Mouse (Mus musculus) forebrain, embryonic 11.5 days (tissue): ENCODE data around the gene Apbb2. TPM values are rescaled to one million over a fixed set of nuclear protein-coding genes. Genes with fewer than 3 reads are reported as not detected.

Source experiments
- ATAC-seq: fragments of 200-750 bp; cut with Nextera tagmentation; replicated peaks from 2 replicates; pipeline ENCODE4 v1.8.0; 2017; ENCODE audit warnings: moderate TSS enrichment; ENCODE audit not compliant: low FRiP score
- DNase-seq: peaks from one replicate; pipeline ENCODE4 v3.0.0-alpha.2; 2017; ENCODE audit warnings: low spot score
- H3K27ac ChIP-seq: fragments of 300-500 bp; sonication (generic); 2 replicates; pipeline ENCODE4 v1.5.1; 2014; ENCODE audit warnings: low read depth, low read length
- H3K27me3 ChIP-seq: fragments of 300-500 bp; sonication (generic); 2 replicates; pipeline ENCODE4 v1.6.1; 2014; ENCODE audit warnings: mild to moderate bottlenecking, low read length, mixed read lengths; ENCODE audit not compliant: control insufficient read depth, insufficient read depth
- H3K36me3 ChIP-seq: fragments of 300-500 bp; sonication (generic); 2 replicates; pipeline ENCODE4 v1.6.1; 2014; ENCODE audit warnings: mild to moderate bottlenecking, low read length, moderate library complexity, mixed read lengths; ENCODE audit not compliant: control insufficient read depth, insufficient read depth
- H3K4me1 ChIP-seq: fragments of 300-500 bp; sonication (generic); replicated peaks from 2 replicates; pipeline ENCODE4 v1.6.1; 2014; ENCODE audit warnings: low read length, mixed read lengths; ENCODE audit not compliant: control insufficient read depth, insufficient read depth
- H3K4me2 ChIP-seq: fragments of 300-500 bp; sonication (generic); 2 replicates; pipeline ENCODE4 v1.6.1; 2014; ENCODE audit warnings: low read depth, mild to moderate bottlenecking, low read length, moderate library complexity, mixed read lengths; ENCODE audit not compliant: severe bottlenecking
- H3K4me3 ChIP-seq: fragments of 300-500 bp; sonication (generic); 2 replicates; pipeline ENCODE4 v1.5.1; 2014; ENCODE audit warnings: low read depth, low read length
- H3K9ac ChIP-seq: fragments of 300-500 bp; sonication (generic); 2 replicates; pipeline ENCODE4 v1.6.1; 2014; ENCODE audit warnings: low read length
- H3K9me3 ChIP-seq: fragments of 300-500 bp; sonication (generic); 2 replicates; pipeline ENCODE4 v1.6.1; 2016; ENCODE audit warnings: low read length, mixed read lengths; ENCODE audit not compliant: control insufficient read depth
- WGBS: fragments of 180-500 bp; shearing (Covaris S2); extraction: QIAGEN DNeasy Blood & Tissue Kit; methylation state at CpG from one replicate; pipeline ENCODE4 v1.1.7; 2014; 5-methylcytosine and 5-hydroxymethylcytosine counted together
- polyA plus RNA-seq: library from polyadenylated mRNA; unstranded; fragments of >200 nt; fragmentation: Nextera tagmentation; extraction: Ambion mirVana; gene quantifications from 2 replicates; pipeline ENCODE4 v1.2.1, GENCODE M21; 2014

Apbb2 gene
- polyA plus RNA-seq, 1 experiment from 2014 or later: 35.3 TPM

- 78% methylated on average over 4 of the region's 4 CpGs for WGBS
- Histone ChIP-seq H3K9ac (no peak overlapping the region), H3K4me2 (no peak overlapping the region), H3K27ac (no peak overlapping the region), H3K4me3 (no peak overlapping the region), H3K4me1 (peaks cover 3% of the 10 kb centered on the region; the same call in 1 of the 2 replicates), H3K9me3 (no peaks in the 10 kb centered on the region), H3K36me3 (no peaks in the 10 kb centered on the region), H3K27me3 (no peaks in the 10 kb centered on the region)
- no peak for ATAC-seq
- DNase-seq: no peak
These were observed 126.0 kb downstream of the Apbb2 start for GRCm38 (mm10) chr5:66492563-66492960.

- DNase-seq: no peak
- H3K27ac ChIP-seq: no peak overlapping the region
- no peak overlapping the region for H3K4me3 ChIP-seq
- H3K4me1 ChIP-seq: peaks cover 3% of the 10 kb centered on the region; the same call in 1 of the 2 replicates
- 81% methylated on average over 14 of the region's 14 CpGs for WGBS
- ATAC-seq: 0 out of 2 replicates have a peak, but pooled peaks have one; percentile 33
- no peaks in the 10 kb centered on the region for H3K9me3 ChIP-seq
- H3K36me3 ChIP-seq: no peaks in the 10 kb centered on the region
- H3K4me2 ChIP-seq: no peak overlapping the region
- H3K9ac ChIP-seq: no peak overlapping the region
- H3K27me3 ChIP-seq: no peaks in the 10 kb centered on the region
These were observed 126.5 kb downstream of the Apbb2 start for GRCm38 (mm10) chr5:66491907-66492562.

GRCm38 (mm10) chr5:66486028-66486427 is 132.6 kb downstream of the Apbb2 start:
- no peak for DNase-seq
- H3K27ac ChIP-seq: no peak overlapping the region
- no peak overlapping the region for H3K4me2 ChIP-seq

GRCm38 (mm10) chr5:66476266-66476665 is 142.3 kb downstream of the Apbb2 start:
- ATAC-seq: no peak
- Histone ChIP-seq H3K4me2 (no peak overlapping the region), H3K27me3 (no peaks in the 10 kb centered on the region), H3K9me3 (no peaks in the 10 kb centered on the region), H3K4me1 (peaks cover 4% of the 10 kb centered on the region; the same call in 1 of the 2 replicates), H3K27ac (no peak overlapping the region), H3K4me3 (no peak overlapping the region), H3K36me3 (no peaks in the 10 kb centered on the region), H3K9ac (no peak overlapping the region)
- peak; percentile 5 for DNase-seq
- 91% methylated on average over 10 of the region's 10 CpGs for WGBS

More at GRCm38 (mm10) chr5:66486028-66486427, 132.6 kb downstream of the Apbb2 start:
- 61% methylated on average over 7 of the region's 7 CpGs for WGBS
- H3K27me3 ChIP-seq: no peaks in the 10 kb centered on the region
- no peak overlapping the region for H3K9ac ChIP-seq
- ATAC-seq: no peak
- peaks cover 2% of the 10 kb centered on the region; the same call in 1 of the 2 replicates for H3K4me1 ChIP-seq
- no peaks in the 10 kb centered on the region for H3K9me3 ChIP-seq
- no peaks in the 10 kb centered on the region for H3K36me3 ChIP-seq
- no peak overlapping the region for H3K4me3 ChIP-seq

- ATAC-seq: no peak
- Histone ChIP-seq H3K9me3 (no peaks in the 10 kb centered on the region), H3K4me3 (no peak overlapping the region), H3K27me3 (no peaks in the 10 kb centered on the region), H3K9ac (no peak overlapping the region), H3K36me3 (no peaks in the 10 kb centered on the region), H3K4me1 (peaks cover 4% of the 10 kb centered on the region; the same call in 1 of the 2 replicates), H3K27ac (no peak overlapping the region), H3K4me2 (no peak overlapping the region)
- WGBS: 91% methylated on average over 6 of the region's 6 CpGs
- peak; percentile 10 for DNase-seq
These were observed 142.8 kb downstream of the Apbb2 start for GRCm38 (mm10) chr5:66475824-66476223.

GRCm38 (mm10) chr5:66474153-66474552 is 144.4 kb downstream of the Apbb2 start:
- no peak overlapping the region for H3K4me3 ChIP-seq
- H3K9ac ChIP-seq: no peak overlapping the region
- peaks cover 4% of the 10 kb centered on the region; the same call in 1 of the 2 replicates for H3K4me1 ChIP-seq
- H3K27ac ChIP-seq: no peak overlapping the region
- H3K36me3 ChIP-seq: no peaks in the 10 kb centered on the region
- ATAC-seq (peak; percentile 58), DNase-seq (peak; percentile 50)
- no peaks in the 10 kb centered on the region for H3K9me3 ChIP-seq
- no peaks in the 10 kb centered on the region for H3K27me3 ChIP-seq
- no peak overlapping the region for H3K4me2 ChIP-seq
- 79% methylated on average over 11 of the region's 11 CpGs for WGBS

- ATAC-seq (peak; percentile 63), DNase-seq (no peak)
- no peak overlapping the region for H3K4me2 ChIP-seq
- no peaks in the 10 kb centered on the region for H3K9me3 ChIP-seq
- no peak overlapping the region for H3K9ac ChIP-seq
- no peaks in the 10 kb centered on the region for H3K27me3 ChIP-seq
- 23% methylated on average over 12 of the region's 12 CpGs for WGBS
- H3K36me3 ChIP-seq: no peaks in the 10 kb centered on the region
- no peak overlapping the region for H3K27ac ChIP-seq
- no peak overlapping the region for H3K4me3 ChIP-seq
- peaks cover 4% of the 10 kb centered on the region; the same call in 1 of the 2 replicates for H3K4me1 ChIP-seq
These were observed 145.0 kb downstream of the Apbb2 start for GRCm38 (mm10) chr5:66473599-66473998.

GRCm38 (mm10) chr5:66470837-66471236 is 147.7 kb downstream of the Apbb2 start:
- 93% methylated on average over 5 of the region's 5 CpGs for WGBS
- ATAC-seq: no peak
- Histone ChIP-seq H3K27me3 (no peaks in the 10 kb centered on the region), H3K9ac (no peak overlapping the region), H3K4me3 (no peak overlapping the region), H3K4me1 (peaks cover 4% of the 10 kb centered on the region; the same call in 1 of the 2 replicates), H3K36me3 (no peaks in the 10 kb centered on the region), H3K4me2 (no peak overlapping the region), H3K9me3 (no peaks in the 10 kb centered on the region), H3K27ac (no peak overlapping the region)
- DNase-seq: no peak

- Histone ChIP-seq H3K9me3 (no peaks in the 10 kb centered on the region), H3K36me3 (no peaks in the 10 kb centered on the region), H3K27ac (no peak overlapping the region), H3K4me2 (no peak overlapping the region), H3K4me3 (no peak overlapping the region), H3K27me3 (no peaks in the 10 kb centered on the region), H3K4me1 (peaks cover 4% of the 10 kb centered on the region; the same call in 1 of the 2 replicates), H3K9ac (no peak overlapping the region)
- 85% methylated on average over 11 of the region's 11 CpGs for WGBS
- ATAC-seq: no peak
- DNase-seq: no peak
These were observed 148.9 kb downstream of the Apbb2 start for GRCm38 (mm10) chr5:66469685-66470084.
